Mouse (Mus musculus) liver, embryonic 16.5 days (tissue): ENCODE results near the gene Rubcnl. TPM values are rescaled to one million over a fixed set of nuclear protein-coding genes. Genes with fewer than 3 reads are reported as not detected.

Experiments used
- ATAC-seq: fragments of 200-750 bp; cut with Nextera tagmentation; 2 replicates; pipeline ENCODE4 v1.8.0; 2017; ENCODE audit warnings: low read depth, mild to moderate bottlenecking, moderate number of reproducible peaks, moderate library complexity
- H3K27ac ChIP-seq: fragments of 300-500 bp; sonication (generic); 2 replicates; pipeline ENCODE4 v1.5.1; 2014; ENCODE audit warnings: mild to moderate bottlenecking, low read length
- H3K27me3 ChIP-seq: fragments of 300-500 bp; sonication (generic); 2 replicates; pipeline ENCODE4 v1.6.1; 2014; ENCODE audit warnings: low read depth, low read length, mixed read lengths; ENCODE audit not compliant: control insufficient read depth, insufficient read depth
- H3K36me3 ChIP-seq: fragments of 300-500 bp; sonication (generic); 2 replicates; pipeline ENCODE4 v1.6.1; 2014; ENCODE audit warnings: mild to moderate bottlenecking; ENCODE audit not compliant: control insufficient read depth, insufficient read depth
- H3K4me1 ChIP-seq: fragments of 300-500 bp; sonication (generic); 2 replicates; pipeline ENCODE4 v1.6.1; 2014; ENCODE audit warnings: low read depth, low read length, mixed read lengths; ENCODE audit not compliant: control insufficient read depth
- H3K4me2 ChIP-seq: fragments of 300-500 bp; sonication (generic); 2 replicates; pipeline ENCODE4 v1.6.1; 2014; ENCODE audit warnings: low read depth, low read length, mixed read lengths
- H3K4me3 ChIP-seq: fragments of 300-500 bp; sonication (generic); 2 replicates; pipeline ENCODE4 v1.5.1; 2014; ENCODE audit warnings: low read depth, mild to moderate bottlenecking, low read length
- H3K9ac ChIP-seq: fragments of 300-500 bp; sonication (generic); 2 replicates; pipeline ENCODE4 v1.6.1; 2014; ENCODE audit warnings: low read depth, low read length
- H3K9me3 ChIP-seq: fragments of 300-500 bp; sonication (generic); replicated peaks from 2 replicates; pipeline ENCODE4 v1.6.1; 2016; ENCODE audit warnings: low read length; ENCODE audit not compliant: control insufficient read depth
- WGBS: fragments of 180-500 bp; shearing (Covaris S2); extraction: QIAGEN DNeasy Blood & Tissue Kit; methylation state at CpG from one replicate; pipeline ENCODE4 v1.1.7; 2014; ENCODE audit not compliant: insufficient replicate concordance; 5-methylcytosine and 5-hydroxymethylcytosine counted together
- polyA plus RNA-seq: library from polyadenylated mRNA; unstranded; fragments of >200 nt; fragmentation: Nextera tagmentation; extraction: Ambion mirVana; gene quantifications from 2 replicates; pipeline ENCODE4 v1.2.1, GENCODE M21; 2015

Rubcnl gene
- polyA plus RNA-seq, 1 experiment from 2014 or later, result 0.33 TPM

DNA sequence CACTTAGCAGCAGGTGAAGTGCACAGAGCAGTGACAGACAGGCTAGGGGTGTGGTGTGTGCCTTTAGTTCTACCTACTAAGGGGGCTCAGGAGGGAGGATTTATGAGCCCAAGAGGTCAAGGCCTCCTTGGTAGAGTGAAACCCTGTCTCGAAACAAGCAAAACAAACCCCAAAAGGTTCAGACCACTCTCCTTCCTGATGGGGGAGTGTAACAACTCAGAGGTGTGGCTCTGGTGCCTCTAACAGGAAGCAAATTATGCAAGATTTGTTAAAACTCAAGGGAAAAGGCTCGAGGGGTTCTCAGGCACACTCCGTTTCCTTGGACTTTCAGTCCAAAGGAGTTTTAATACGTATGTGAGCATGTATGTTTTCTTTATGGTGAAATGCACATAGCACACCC, 5.5 kb upstream of the Rubcnl start:
- WGBS, result 27% methylated on average over 4 of the region's 4 CpGs
- Histone ChIP-seq H3K36me3 (no peaks in the 10 kb centered on the region), H3K9me3 (no peaks in the 10 kb centered on the region), H3K9ac (no peak overlapping the region), H3K4me1 (no peaks in the 10 kb centered on the region; the same call in 1 of the 2 replicates), H3K4me2 (no peak overlapping the region), H3K27ac (no peak overlapping the region), H3K27me3 (no peaks in the 10 kb centered on the region), H3K4me3 (no peak overlapping the region)
- ATAC-seq, result no peak

DNA sequence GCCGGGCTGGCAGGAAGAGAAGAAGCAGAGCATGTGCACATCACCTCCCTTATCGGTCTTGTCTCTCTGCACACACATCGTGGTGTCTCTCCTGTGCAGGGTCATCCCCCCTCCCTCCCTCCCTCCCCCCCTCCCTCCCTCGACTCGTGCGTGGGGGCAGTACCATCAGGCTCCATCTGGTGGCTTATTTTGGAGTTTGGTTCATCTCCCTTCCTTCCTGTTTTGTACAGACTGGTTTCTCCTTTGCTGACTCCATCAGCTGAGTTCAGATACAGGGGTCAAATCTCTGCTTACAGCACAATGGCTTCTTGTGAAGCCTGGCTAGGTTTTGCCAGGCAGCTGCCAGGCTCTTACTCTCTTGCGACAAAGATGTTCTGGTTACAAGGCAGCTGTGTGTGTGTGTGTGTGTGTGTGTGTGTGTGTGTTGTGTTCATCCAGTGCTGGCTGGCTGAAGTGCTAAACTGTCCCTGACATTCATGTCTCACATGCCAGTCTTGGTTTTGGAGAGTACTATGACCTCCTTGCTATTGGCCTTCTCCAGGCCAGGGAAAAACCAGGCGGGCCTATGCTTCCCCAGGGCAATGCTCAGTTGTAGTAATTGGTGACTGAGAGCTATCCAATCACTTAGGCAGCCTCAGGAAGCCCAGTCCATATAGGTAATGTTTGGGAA, 4.7 kb upstream of the Rubcnl start:
- Histone ChIP-seq H3K4me1 (no peaks in the 10 kb centered on the region; the same call in 1 of the 2 replicates), H3K27me3 (no peaks in the 10 kb centered on the region), H3K4me2 (no peak overlapping the region), H3K9ac (no peak overlapping the region), H3K27ac (no peak overlapping the region), H3K36me3 (no peaks in the 10 kb centered on the region), H3K9me3 (no peaks in the 10 kb centered on the region), H3K4me3 (no peak overlapping the region)
- WGBS, result 15% methylated on average over 8 of the region's 8 CpGs
- ATAC-seq, result peak; percentile 39; the same call in 1 of the 2 replicates

DNA sequence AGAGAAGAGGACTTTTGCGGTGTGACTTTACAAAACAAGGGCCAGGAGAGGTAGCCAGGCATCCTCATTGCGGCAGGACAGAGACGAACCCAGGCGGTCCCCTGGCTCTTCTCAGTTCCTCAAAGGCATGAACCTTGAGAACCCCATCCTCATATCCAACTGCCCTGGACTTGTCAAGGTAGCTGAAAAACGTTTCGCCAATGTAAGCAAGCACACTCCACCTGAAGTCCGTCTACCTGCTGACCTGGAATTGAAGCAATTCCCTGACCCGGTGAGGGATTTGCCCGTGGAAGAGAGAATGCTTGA, 841 bp downstream of the Rubcnl start:
- Histone ChIP-seq H3K9ac (no peak overlapping the region), H3K27me3 (peaks cover 3% of the 10 kb centered on the region), H3K27ac (no peak overlapping the region), H3K4me1 (no peaks in the 10 kb centered on the region; the same call in none of the 2 replicates), H3K9me3 (no peaks in the 10 kb centered on the region), H3K36me3 (no peaks in the 10 kb centered on the region), H3K4me3 (peak overlapping the region; percentile 66), H3K4me2 (peak overlapping the region; percentile 80)
- ATAC-seq, result no peak
- WGBS, result 54% methylated on average over 9 of the region's 9 CpGs

DNA sequence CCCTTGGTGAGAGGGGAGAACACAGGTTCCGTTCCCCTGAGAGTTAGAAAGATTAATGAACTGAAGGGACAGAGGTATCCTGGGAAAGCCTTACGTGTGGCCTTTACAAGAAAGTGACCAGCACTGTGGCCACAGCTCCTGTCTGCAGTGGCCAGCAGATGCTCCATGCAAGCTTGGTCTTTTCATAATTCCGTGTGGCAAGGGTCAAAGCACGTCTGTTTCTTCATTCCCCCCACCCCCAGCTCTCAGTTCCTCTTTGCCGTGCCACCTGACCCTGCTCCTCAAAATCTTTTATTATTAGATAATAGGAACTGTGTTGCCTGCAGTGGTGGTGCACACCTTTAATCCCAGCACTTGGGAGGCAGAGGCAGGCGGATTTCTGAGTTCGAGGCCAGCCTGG, 1.4 kb downstream of the Rubcnl start:
- no peak overlapping the region for H3K27ac ChIP-seq
- no peak overlapping the region for H3K4me2 ChIP-seq
- 42% methylated on average over 7 of the region's 7 CpGs for WGBS
- H3K4me1 ChIP-seq, result no peaks in the 10 kb centered on the region; the same call in none of the 2 replicates
- no peak overlapping the region for H3K9ac ChIP-seq
- no peak overlapping the region for H3K4me3 ChIP-seq
- H3K27me3 ChIP-seq, result peaks cover 3% of the 10 kb centered on the region
- ATAC-seq, result no peak; the same call in 1 of the 2 replicates
- H3K9me3 ChIP-seq, result no peaks in the 10 kb centered on the region
- no peaks in the 10 kb centered on the region for H3K36me3 ChIP-seq

DNA sequence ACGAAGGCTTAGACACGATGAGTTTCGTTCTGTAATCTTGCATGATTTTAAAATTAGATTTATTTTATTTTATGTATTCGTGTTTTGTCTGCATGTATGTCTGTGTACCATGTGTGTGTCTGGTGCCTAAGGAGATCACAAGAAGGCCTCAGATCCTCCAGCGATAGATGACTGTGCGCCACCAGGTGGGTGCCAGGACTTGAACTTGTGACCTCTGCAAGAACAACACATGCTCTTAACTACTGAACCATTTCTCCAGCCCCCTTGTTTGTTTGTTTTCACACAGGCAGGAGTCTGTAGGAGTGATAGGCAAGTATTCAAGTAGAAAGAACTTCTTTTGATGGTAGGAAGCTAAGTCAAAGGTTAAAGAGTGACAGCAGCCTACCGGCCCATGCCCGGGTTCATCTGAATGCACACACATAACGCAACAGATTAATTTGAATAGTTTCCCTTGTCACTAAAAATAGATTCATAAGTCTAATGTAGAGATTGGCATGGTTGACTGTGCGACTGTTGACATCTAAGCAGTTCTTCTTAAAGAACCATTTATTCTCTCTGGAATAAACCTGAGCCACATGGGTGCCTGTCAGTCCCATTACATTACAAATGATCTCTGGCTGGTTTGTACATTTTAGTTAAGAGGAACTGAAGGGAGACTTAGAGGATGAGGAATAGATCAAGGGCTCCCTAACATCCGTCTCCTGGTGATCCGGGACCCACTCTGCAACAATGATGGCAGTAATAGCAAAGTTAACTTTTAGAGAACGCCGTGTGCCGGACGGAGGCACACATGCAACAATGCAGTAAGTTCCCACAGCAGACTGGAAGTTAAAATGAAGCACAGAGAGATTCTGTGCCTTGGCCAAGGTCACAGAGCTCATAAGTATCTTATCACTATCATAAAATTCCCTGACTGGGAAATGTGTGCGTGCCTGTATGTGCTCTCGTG, 2.3 kb downstream of the Rubcnl start:
- H3K27me3 ChIP-seq, result peaks cover 3% of the 10 kb centered on the region
- no peaks in the 10 kb centered on the region for H3K36me3 ChIP-seq
- no peak overlapping the region for H3K4me3 ChIP-seq
- 72% methylated on average over 18 of the region's 18 CpGs for WGBS
- no peaks in the 10 kb centered on the region for H3K9me3 ChIP-seq
- H3K27ac ChIP-seq, result no peak overlapping the region
- ATAC-seq, result no peak
- H3K4me2 ChIP-seq, result no peak overlapping the region
- H3K4me1 ChIP-seq, result no peaks in the 10 kb centered on the region; the same call in none of the 2 replicates
- H3K9ac ChIP-seq, result no peak overlapping the region

DNA sequence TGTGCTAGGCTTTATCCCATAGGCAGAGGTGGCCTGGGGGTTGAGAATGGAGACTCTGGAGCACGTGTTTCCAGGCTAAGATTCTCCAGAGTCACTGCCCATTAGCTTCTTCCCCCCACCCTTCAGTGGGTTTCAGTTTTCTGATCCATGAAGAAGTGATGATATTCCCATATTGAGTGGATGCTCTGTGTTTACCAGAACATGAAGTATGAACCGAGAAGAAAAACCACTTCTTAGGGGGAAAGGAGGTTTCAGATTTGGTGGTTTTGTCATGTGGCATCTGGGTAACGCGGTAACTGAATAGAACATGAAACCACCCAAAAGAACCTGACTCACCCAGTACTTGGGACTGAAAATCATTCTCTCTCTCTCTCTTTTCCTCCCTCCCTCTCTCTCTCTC, 3.0 kb downstream of the Rubcnl start:
- Histone ChIP-seq H3K27me3 (peaks cover 3% of the 10 kb centered on the region), H3K4me2 (no peak overlapping the region), H3K4me3 (no peak overlapping the region), H3K27ac (no peak overlapping the region), H3K36me3 (no peaks in the 10 kb centered on the region), H3K4me1 (no peaks in the 10 kb centered on the region; the same call in none of the 2 replicates), H3K9ac (no peak overlapping the region), H3K9me3 (no peaks in the 10 kb centered on the region)
- no peak for ATAC-seq
- WGBS, result 34% methylated on average over 4 of the region's 4 CpGs

DNA sequence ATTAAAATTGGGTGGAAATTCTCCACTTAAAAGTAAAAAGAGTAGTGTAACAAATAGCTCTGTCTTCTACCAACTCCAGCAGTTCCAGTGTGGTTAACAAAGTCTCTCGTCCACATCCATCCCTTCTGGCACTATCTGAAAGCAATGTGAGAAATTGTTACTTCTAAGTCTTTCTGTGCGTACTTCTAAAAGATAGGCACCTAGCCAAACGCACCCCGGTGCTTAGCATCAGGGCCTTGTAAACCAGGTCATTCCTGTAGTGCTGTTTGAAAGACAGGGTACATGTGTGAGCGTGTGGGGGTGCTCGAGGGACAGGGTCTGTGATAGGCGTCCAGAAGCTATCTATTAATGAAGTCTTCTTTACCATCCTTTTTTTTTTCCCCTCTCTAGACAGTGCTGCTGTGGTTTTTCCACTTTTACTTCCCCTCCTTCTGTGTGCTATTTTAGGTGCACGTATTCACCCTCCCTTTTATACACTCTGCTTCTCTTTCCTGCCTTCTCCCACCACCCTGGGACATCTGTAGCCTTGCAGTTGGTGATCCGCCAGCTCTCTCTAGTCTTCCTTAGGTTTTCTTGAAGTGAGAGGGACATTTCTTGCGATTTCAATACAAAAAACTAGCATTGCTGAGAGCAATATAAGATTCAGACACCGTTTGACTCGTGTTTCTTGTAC, 4.9 kb downstream of the Rubcnl start:
- no peak for ATAC-seq
- Histone ChIP-seq H3K9ac (no peak overlapping the region), H3K4me3 (no peak overlapping the region), H3K4me1 (no peaks in the 10 kb centered on the region; the same call in none of the 2 replicates), H3K27me3 (peaks cover 3% of the 10 kb centered on the region), H3K36me3 (no peaks in the 10 kb centered on the region), H3K9me3 (no peaks in the 10 kb centered on the region), H3K27ac (no peak overlapping the region), H3K4me2 (no peak overlapping the region)
- 25% methylated on average over 12 of the region's 12 CpGs for WGBS

DNA sequence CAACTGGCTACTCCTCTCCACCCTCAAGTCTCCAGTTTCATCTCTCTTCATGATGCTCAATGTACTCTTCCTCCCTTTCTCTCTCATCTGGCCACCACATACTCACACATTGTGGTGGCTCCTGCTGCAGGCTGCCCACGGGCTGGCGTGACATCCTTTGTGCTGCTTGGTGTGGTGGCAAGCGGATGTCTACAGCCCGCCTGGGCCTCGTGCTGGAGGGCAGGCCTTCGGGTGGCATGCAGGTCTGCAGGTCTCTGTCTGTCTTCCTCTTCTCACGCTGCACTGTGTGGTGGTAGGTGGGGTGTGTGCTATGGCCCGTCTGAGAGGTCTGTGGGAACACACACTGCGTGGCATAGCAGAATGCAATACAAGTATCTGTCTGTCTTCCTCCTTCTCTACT, 6.7 kb downstream of the Rubcnl start:
- H3K27ac ChIP-seq, result no peak overlapping the region
- no peak overlapping the region for H3K4me3 ChIP-seq
- no peak overlapping the region for H3K4me2 ChIP-seq
- H3K9ac ChIP-seq, result no peak overlapping the region
- H3K9me3 ChIP-seq, result no peaks in the 10 kb centered on the region
- H3K36me3 ChIP-seq, result no peaks in the 10 kb centered on the region
- H3K4me1 ChIP-seq, result no peaks in the 10 kb centered on the region
- no peak for ATAC-seq
- 55% methylated on average over 9 of the region's 9 CpGs for WGBS
- H3K27me3 ChIP-seq, result no peaks in the 10 kb centered on the region; the same call in 1 of the 2 replicates
